Mouse (Mus musculus) CH12.LX (cell line): ENCODE results near the gene Kri1.

ENCODE experiments used
- BHLHE40 ChIP-seq: IDR thresholded peaks from 2 replicates; pipeline ENCODE4 v1.6.1; 2011; ENCODE audit warnings: mild to moderate bottlenecking, low read depth, low read length, improper control_type of control experiment
- CTCF ChIP-seq, 2 experiments: IDR thresholded peaks in 1 of 2; conservative IDR thresholded peaks in 1 of 2; 2 replicates each; pipeline ENCODE4 v1.5.1; 2011 to 2012; ENCODE audit warnings: low read depth in 2 of 2, low read length in 2 of 2, improper control_type of control experiment in 1 of 2, inconsistent platforms in 1 of 2, mild to moderate bottlenecking in 1 of 2, moderate library complexity in 1 of 2
- EP300 ChIP-seq: IDR thresholded peaks from 2 replicates; pipeline ENCODE4 v1.6.1; 2011; ENCODE audit warnings: low read length, improper control_type of control experiment
- MAFK ChIP-seq: IDR thresholded peaks from 2 replicates; pipeline ENCODE4 v1.6.1; 2011; ENCODE audit warnings: low read length, improper control_type of control experiment; ENCODE audit not compliant: insufficient replicate concordance
- TCF12 ChIP-seq: IDR thresholded peaks from 2 replicates; pipeline ENCODE4 v1.6.1; 2014; ENCODE audit warnings: low read depth, mild to moderate bottlenecking, inconsistent platforms, low read length, improper control_type of control experiment
- UBTF ChIP-seq: IDR thresholded peaks from 2 replicates; pipeline ENCODE4 v1.6.1; 2012; ENCODE audit warnings: low read depth, mild to moderate bottlenecking, inconsistent platforms, low read length, improper control_type of control experiment, moderate library complexity
- USF1 ChIP-seq: IDR thresholded peaks from 2 replicates; pipeline ENCODE4 v1.6.1; 2014; ENCODE audit warnings: low read depth, mild to moderate bottlenecking, inconsistent platforms, low read length, improper control_type of control experiment

DNA sequence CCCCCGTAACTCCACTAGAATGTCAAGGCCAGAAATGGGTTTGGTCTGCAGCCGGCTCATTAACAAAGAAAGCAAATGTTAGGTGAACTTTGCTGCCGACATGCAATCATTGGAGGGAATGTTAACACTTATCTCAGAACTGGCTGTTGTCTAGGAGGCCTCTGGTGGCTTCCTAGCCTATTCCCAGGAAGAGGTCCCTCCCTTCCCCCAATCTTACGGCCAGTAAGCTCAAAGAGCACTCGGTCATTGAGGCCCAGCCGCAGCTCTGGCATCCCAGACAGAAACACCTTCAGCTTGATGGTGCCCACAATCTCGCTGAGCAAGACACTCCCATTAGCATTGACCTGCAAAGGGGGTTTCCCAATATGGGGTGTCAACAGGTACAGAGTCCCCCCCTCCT, 17.3 kb upstream of the Kri1 start:
- no peak for TF ChIP-seq USF1
- no peak for TF ChIP-seq UBTF
- TF ChIP-seq CTCF (conservative IDR thresholded peaks at IDR 0.05 in 1 of 2, IDR thresholded peaks at IDR 0.05 in 1 of 2; ENCODE audit: low read depth in 2 of 2, low read length in 2 of 2): no peak
- TF ChIP-seq TCF12: no peak
- TF ChIP-seq EP300: no peak
- TF ChIP-seq MAFK: no peak
- no peak for TF ChIP-seq BHLHE40
